Mouse (Mus musculus) MEL (cell line): ENCODE results near the gene Gm29866. TPM values are rescaled to one million over a fixed set of nuclear protein-coding genes. Genes with fewer than 3 reads are reported as not detected.
"Not testable (repeated sequence)": the region's sequence is repeated elsewhere in the genome, so short reads cannot be mapped to it uniquely, and the experiment has no call there.

Experiments
- DNase-seq: peaks from one replicate; pipeline ENCODE4 v3.0.0; 2011; ENCODE audit warnings: low read depth, low spot score
- H3K27ac ChIP-seq: 2 replicates; pipeline ENCODE4 v1.5.1; 2012; ENCODE audit warnings: low read depth, mild to moderate bottlenecking, control low read depth, low read length, moderate library complexity; ENCODE audit not compliant: control insufficient read depth
- H3K27me3 ChIP-seq, 2 experiments: fragments of 150-350 bp in 1 of 2; sonication (generic) in 1 of 2; 2 replicates each; pipeline ENCODE4 v1.6.1; 2012; ENCODE audit warnings: low read length in 2 of 2, mild to moderate bottlenecking in 2 of 2, improper control_type of control experiment in 1 of 2, moderate library complexity in 1 of 2; ENCODE audit not compliant: insufficient read depth in 2 of 2, control insufficient read depth in 1 of 2
- H3K36me3 ChIP-seq, 2 experiments: 2 replicates each; pipeline ENCODE4 v1.6.1; 2012 to 2014; ENCODE audit warnings: low read length in 2 of 2, improper control_type of control experiment in 1 of 2, inconsistent platforms in 1 of 2, mild to moderate bottlenecking in 1 of 2; ENCODE audit not compliant: insufficient read depth in 2 of 2, control insufficient read depth in 1 of 2
- H3K4me1 ChIP-seq, 2 experiments: fragments of 150-350 bp in 1 of 2; sonication (generic) in 1 of 2; 2 replicates each; pipeline ENCODE4 v1.6.1; 2012; ENCODE audit warnings: low read length in 2 of 2, improper control_type of control experiment in 1 of 2, mild to moderate bottlenecking in 1 of 2; ENCODE audit not compliant: insufficient read depth in 2 of 2, control insufficient read depth in 1 of 2
- H3K4me3 ChIP-seq, 2 experiments: fragments of 150-350 bp in 1 of 2; sonication (generic) in 1 of 2; 2 replicates each; pipeline ENCODE4 v1.5.1; 2012; ENCODE audit warnings: low read depth in 2 of 2, low read length in 2 of 2, mild to moderate bottlenecking in 2 of 2, moderate library complexity in 2 of 2, control low read depth in 1 of 2, improper control_type of control experiment in 1 of 2; ENCODE audit not compliant: control insufficient read depth in 1 of 2, insufficient read depth in 1 of 2
- H3K79me2 ChIP-seq: 2 replicates; pipeline ENCODE4 v1.6.1; 2012; ENCODE audit warnings: mild to moderate bottlenecking, low read length, moderate library complexity; ENCODE audit not compliant: control insufficient read depth, poor library complexity, insufficient read depth
- H3K9ac ChIP-seq: 2 replicates; pipeline ENCODE4 v1.6.1; 2012; ENCODE audit warnings: low read depth, mild to moderate bottlenecking, control low read depth, low read length, moderate library complexity; ENCODE audit not compliant: control insufficient read depth, poor library complexity, severe bottlenecking
- H3K9me3 ChIP-seq: fragments of 150-350 bp; sonication (generic); replicated peaks from 2 replicates; pipeline ENCODE4 v1.6.1; 2012; ENCODE audit warnings: mild to moderate bottlenecking, low read length, improper control_type of control experiment, moderate library complexity; ENCODE audit not compliant: insufficient read depth
- polyA plus RNA-seq, 2 experiments: library from polyadenylated mRNA; stranded (reverse) in 1 of 2; unstranded in 1 of 2; fragments of >175 nt in 1 of 2; fragments of >200 nt in 1 of 2; gene quantifications; 2 replicates each; pipeline versions ENCODE4 v1.2.1 to v1.2.4; 2012; ENCODE audit warnings: low replicate concordance in 2 of 2, low read depth in 1 of 2; ENCODE audit not compliant: insufficient read length in 2 of 2, insufficient read depth in 1 of 2, missing spikeins in 1 of 2
- total RNA-seq: library from RNA; depleted of rRNA; stranded (reverse); fragments of 300-350 nt; gene quantifications from 2 replicates; pipeline ENCODE4 v1.2.3, GENCODE M21; 2012; rRNA removed

Gm29866 gene
- total RNA-seq (not detected in 2 replicates), polyA plus RNA-seq (not detected)

- H3K9me3 ChIP-seq, H3K27me3 ChIP-seq, H3K79me2 ChIP-seq, H3K9ac ChIP-seq, H3K27ac ChIP-seq, H3K4me3 ChIP-seq, H3K4me1 ChIP-seq, H3K36me3 ChIP-seq, DNase-seq: not testable (repeated sequence)
Measured at GRCm38 (mm10) chrY:20993557-20993956, at the start of gene Gm29866. TSS of gene Gm29866 (minus strand) at chrY:20993657.

Other genes starting within 250 kb of the Gm29866 start
- gene Gm20909, start 170.9 kb upstream of the Gm29866 start, total RNA-seq = not detected in 2 replicates
- not detected for gene Gm20909, start 170.9 kb upstream of the Gm29866 start, polyA plus RNA-seq
- gene Gm20865, start 247.9 kb upstream of the Gm29866 start, total RNA-seq = not detected in 2 replicates
- gene Gm20865, start 247.9 kb upstream of the Gm29866 start, polyA plus RNA-seq = not detected